Mouse (Mus musculus): Measurements from ENCODE around the gene Sp4. TPM values are rescaled to one million over a fixed set of nuclear protein-coding genes. Genes with fewer than 3 reads are reported as not detected.
A peak's percentile ranks its signal among the peaks of the same experiment; 100 is the strongest.

Sp4 gene
- total and polyA plus RNA-seq, 3 experiments, result 21.4 to 35.4 (median 33.9) TPM

- peaks cover 16 to 21% of the 10 kb centered on the region in 2 experiments for H3K4me1 ChIP-seq (ENCODE audit: control insufficient read depth in 1 of 2, insufficient read depth in 2 of 2, low read length in 2 of 2)
- H3K79me2 ChIP-seq (ENCODE audit: control insufficient read depth, insufficient read depth, low read length, poor library complexity), result no peaks in the 10 kb centered on the region
- no peak overlapping the region for H3K4me3 ChIP-seq (ENCODE audit: control insufficient read depth in 1 of 2, insufficient read depth in 1 of 2, low read depth in 2 of 2, low read length in 2 of 2)
- TF ChIP-seq POLR2AphosphoS5 (IDR thresholded peaks at IDR 0.05; ENCODE audit: borderline replicate concordance, low read depth, low read length), result no peak
- no peak for TF ChIP-seq NRF1 (IDR thresholded peaks at IDR 0.05; ENCODE audit: insufficient read depth, low read depth, low read length, poor library complexity, severe bottlenecking)
- no peak for TF ChIP-seq CHD2 (IDR thresholded peaks at IDR 0.05; ENCODE audit: low read length)
- no peak for TF ChIP-seq MYC (IDR thresholded peaks at IDR 0.05; ENCODE audit: low read depth, low read length)
- DNase-seq (ENCODE audit: low read depth, low spot score), result no peak
- H3K9me3 ChIP-seq (replicated peaks; ENCODE audit: insufficient read depth, low read length), result no peaks in the 10 kb centered on the region
- no peak overlapping the region for H3K9ac ChIP-seq (ENCODE audit: control insufficient read depth, low read depth, low read length, poor library complexity, severe bottlenecking)
- H3K36me3 ChIP-seq (ENCODE audit: control insufficient read depth in 1 of 2, insufficient read depth in 2 of 2, low read length in 2 of 2), result peaks cover 0 to 25% of the 10 kb centered on the region in 2 experiments; a peak in 2 of 4 replicates
- H3K27me3 ChIP-seq (ENCODE audit: control insufficient read depth in 1 of 2, insufficient read depth in 2 of 2, low read length in 2 of 2), result no peaks in the 10 kb centered on the region
- H3K27ac ChIP-seq (ENCODE audit: control insufficient read depth, low read depth, low read length), result no peak overlapping the region
These were observed 13.2 kb upstream of the Sp4 start for GRCm38 (mm10) chr12:118314477-118314845.

- Histone ChIP-seq H3K27me3 (ENCODE audit: control insufficient read depth in 1 of 2, insufficient read depth in 2 of 2, low read length in 2 of 2) (no peaks in the 10 kb centered on the region), H3K9me3 (replicated peaks; ENCODE audit: insufficient read depth, low read length) (no peaks in the 10 kb centered on the region), H3K27ac (ENCODE audit: control insufficient read depth, low read depth, low read length) (no peak overlapping the region), H3K4me1 (ENCODE audit: control insufficient read depth in 1 of 2, insufficient read depth in 2 of 2, low read length in 2 of 2) (peaks cover 14 to 21% of the 10 kb centered on the region in 2 experiments), H3K79me2 (ENCODE audit: control insufficient read depth, insufficient read depth, low read length, poor library complexity) (no peaks in the 10 kb centered on the region), H3K36me3 (ENCODE audit: control insufficient read depth in 1 of 2, insufficient read depth in 2 of 2, low read length in 2 of 2) (peaks cover 0 to 25% of the 10 kb centered on the region in 2 experiments; a peak in 2 of 4 replicates), H3K4me3 (ENCODE audit: control insufficient read depth in 1 of 2, insufficient read depth in 1 of 2, low read depth in 2 of 2, low read length in 2 of 2) (no peak overlapping the region), H3K9ac (ENCODE audit: control insufficient read depth, low read depth, low read length, poor library complexity, severe bottlenecking) (no peak overlapping the region)
- TF ChIP-seq NELFE (IDR thresholded peaks at IDR 0.05; ENCODE audit: low read depth, low read length) (no peak), E2F4 (IDR thresholded peaks at IDR 0.05; ENCODE audit: borderline replicate concordance, low read depth, low read length) (no peak), BHLHE40 (IDR thresholded peaks at IDR 0.05; ENCODE audit: borderline replicate concordance, low read depth, low read length) (peak; percentile 79), ZNF384 (IDR thresholded peaks at IDR 0.05; ENCODE audit: low read depth, low read length) (0 out of 2 replicates have a peak, but pooled peaks have one; percentile 18), RCOR1 (IDR thresholded peaks at IDR 0.05; ENCODE audit: low read depth, low read length) (peak; percentile 84), ETS1 (IDR thresholded peaks at IDR 0.05; ENCODE audit: low read depth, low read length) (peak; percentile 45; the same call in 1 of the 2 replicates), SIN3A (IDR thresholded peaks at IDR 0.05; ENCODE audit: low read length) (peak; percentile 48; the same call in 1 of the 2 replicates), ZC3H11A (IDR thresholded peaks at IDR 0.05; ENCODE audit: low read depth, low read length) (peak; percentile 26; the same call in 1 of the 2 replicates), HCFC1 (IDR thresholded peaks at IDR 0.05; ENCODE audit: low read depth, low read length) (0 out of 2 replicates have a peak, but pooled peaks have one; percentile 13), EP300 (IDR thresholded peaks at IDR 0.05; ENCODE audit: low read depth in 1 of 2, low read length in 2 of 2) (peak; percentile 41 to 48; a peak in 3 of 4 replicates), MAX (IDR thresholded peaks at IDR 0.05; ENCODE audit: low read length) (peak; percentile 2), GATA1 (IDR thresholded peaks at IDR 0.05; ENCODE audit: low read depth, low read length) (no peak), TCF12 (IDR thresholded peaks at IDR 0.05; ENCODE audit: low read depth, low read length) (peak; percentile 41; the same call in 1 of the 2 replicates)
- peak; percentile 68 for DNase-seq (ENCODE audit: low read depth, low spot score)
These were observed 12.7 kb upstream of the Sp4 start for GRCm38 (mm10) chr12:118313805-118314476.

All from MEL (cell line).